Mouse (Mus musculus) heart, postnatal 36 days (tissue): ENCODE measurements around the gene Cdk2ap1. TPM values are rescaled to one million over a fixed set of nuclear protein-coding genes. Genes with fewer than 3 reads are reported as not detected.
"Not testable (repeated sequence)": the region's sequence is repeated elsewhere in the genome, so short reads cannot be mapped to it uniquely, and the experiment has no call there.

Experiments used
- DNase-seq, 2 experiments: peaks; one replicate each; pipeline ENCODE4 v3.0.0; 2021 to 2022
- intact Hi-C: fragments of 180-260 bp; cut with DNase I; formaldehyde crosslinking; loops from one replicate; pipeline ENCODE4 v1.15.1; 2025
- total RNA-seq, 2 experiments: library from RNA; stranded (reverse); gene quantifications; 2 replicates each; pipeline ENCODE4 v1.2.3; 2021

The Cdk2ap1 gene
- total RNA-seq, 2 experiments from 2014 or later: 164 to 167 TPM

DNA sequence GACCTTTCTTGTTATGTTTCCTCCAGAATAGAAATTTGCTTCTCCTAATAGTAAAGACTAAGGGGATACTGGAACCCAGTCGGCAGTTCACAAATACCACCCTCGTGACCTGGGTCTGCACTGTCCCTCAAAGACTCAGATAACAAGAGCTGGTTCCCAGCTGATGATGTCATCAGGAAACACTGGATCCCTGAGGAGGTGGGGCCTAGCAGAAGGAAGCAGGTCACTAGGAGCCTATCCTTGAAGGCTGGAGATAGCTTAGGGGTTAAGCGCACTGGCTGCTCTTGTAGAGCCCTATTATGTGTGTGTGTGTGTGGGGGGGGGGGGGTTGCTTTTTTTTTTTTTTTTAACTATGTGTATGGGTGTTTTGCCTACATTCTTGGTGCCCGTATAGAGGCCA is 62.8 kb downstream of the Cdk2ap1 start:
- DNase-seq: no peak
- intact Hi-C loops: no loop called here

DNA sequence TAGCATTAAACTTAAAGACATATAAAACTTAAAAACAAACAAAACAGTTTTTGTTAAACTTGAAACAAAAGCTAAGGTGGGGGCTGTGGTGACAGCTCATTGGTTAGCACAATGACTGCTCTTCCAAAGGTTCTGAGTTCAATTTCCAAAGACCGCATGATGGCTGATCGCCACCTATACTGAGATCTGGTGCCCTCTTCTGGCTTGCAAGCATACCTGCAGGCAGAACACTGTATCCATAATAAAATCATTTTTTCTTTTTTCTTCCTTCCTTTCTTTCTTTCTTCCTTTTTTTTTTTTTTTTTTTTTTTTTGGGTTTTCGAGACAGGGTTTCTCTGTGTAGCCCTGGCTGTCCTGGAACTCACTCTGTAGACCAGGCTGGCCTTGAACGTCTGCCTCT is 63.6 kb downstream of the Cdk2ap1 start:
- DNase-seq: peak; percentile 6 to 14
- intact Hi-C loops: not testable (repeated sequence)

DNA sequence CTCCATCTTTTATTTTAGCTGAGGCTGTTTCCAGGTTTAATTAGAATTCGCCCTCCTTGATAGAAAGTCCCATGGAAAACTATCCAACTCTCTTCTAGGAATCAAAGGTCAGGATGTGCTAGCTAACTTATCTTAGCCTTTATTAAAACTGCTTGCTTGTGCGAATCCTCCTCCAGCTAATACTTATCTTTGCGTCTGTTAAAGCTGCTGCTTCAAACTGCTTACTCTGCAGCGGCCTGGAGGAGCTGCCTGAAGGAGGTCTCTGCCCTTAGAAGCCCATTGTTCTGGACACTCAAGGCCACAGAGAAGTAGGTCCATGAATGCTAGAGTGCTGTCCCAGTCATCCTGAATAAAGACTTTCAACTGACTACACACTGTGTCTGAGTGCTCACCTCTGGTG is 66.4 kb downstream of the Cdk2ap1 start:
- DNase-seq: no peak
- intact Hi-C loops: no loop called here

Other genes with a start within 250 kb of the Cdk2ap1 start
- 10 to 100 TPM; 36.5 to 39.0 TPM for gene Arl6ip4, start 247.0 kb downstream of the Cdk2ap1 start, total RNA-seq
- gene Pitpnm2, start 113.3 kb downstream of the Cdk2ap1 start, total RNA-seq: 10 to 100 TPM; 43.9 to 45.5 TPM
- gene Mphosph9, start 35.1 kb downstream of the Cdk2ap1 start, total RNA-seq: 1 to 10 TPM; 5.4 to 5.8 TPM
- 10 to 100 TPM; 12.1 to 13.1 TPM for gene 2810006K23Rik, start 35.0 kb downstream of the Cdk2ap1 start, total RNA-seq
- gene Sbno1, start 62.9 kb upstream of the Cdk2ap1 start, total RNA-seq: 10 to 100 TPM; 65.3 to 71.7 TPM
- gene Kmt5a, start 76.8 kb upstream of the Cdk2ap1 start, total RNA-seq: 100 to 1,000 TPM; 191 to 237 TPM
- 1 to 10 TPM; 7.9 to 9.9 TPM for gene Rilpl2, start 115.3 kb upstream of the Cdk2ap1 start, total RNA-seq
- 10 to 100 TPM in 1 of 2 experiments, 1 to 10 TPM in 1; 9.7 to 18.2 TPM for gene Snrnp35, start 120.1 kb upstream of the Cdk2ap1 start, total RNA-seq
- gene Rilpl1, start 168.3 kb upstream of the Cdk2ap1 start, total RNA-seq: 100 to 1,000 TPM; 209 to 229 TPM
- 100 to 1,000 TPM; 174 to 177 TPM for gene Tmed2, start 177.6 kb upstream of the Cdk2ap1 start, total RNA-seq
- 1 to 10 TPM; 4.0 to 6.1 TPM for gene Ddx55, start 189.8 kb upstream of the Cdk2ap1 start, total RNA-seq
- 10 to 100 TPM; 26.6 to 33.0 TPM for gene Eif2b1, start 216.0 kb upstream of the Cdk2ap1 start, total RNA-seq
- gene Gtf2h3, start 216.1 kb upstream of the Cdk2ap1 start, total RNA-seq: 10 to 100 TPM; 18.0 to 19.5 TPM